Mouse (Mus musculus): Measurements from ENCODE around the gene Sfxn5.

DNA sequence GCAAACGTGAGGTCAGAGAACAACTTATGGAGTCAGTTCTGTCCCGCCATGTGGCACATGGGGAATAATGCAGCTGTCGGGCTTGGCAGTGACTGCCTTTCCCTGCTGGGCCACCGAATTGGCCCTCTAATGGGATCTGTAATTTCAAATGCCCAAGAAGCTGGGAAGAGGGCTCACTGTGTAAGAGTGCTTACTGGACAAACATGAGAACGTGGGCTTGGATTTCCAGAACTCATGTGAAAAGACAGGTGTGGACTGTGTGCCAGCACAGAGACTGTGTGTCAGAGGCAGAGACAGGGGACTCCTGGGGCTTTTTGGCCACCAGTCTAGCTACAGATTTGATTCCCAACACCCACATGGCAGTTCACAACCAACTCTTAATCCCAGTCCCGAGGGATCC is 21.5 kb upstream of the Sfxn5 start:
- TF ChIP-seq CTCF (IDR thresholded peaks at IDR 0.05; ENCODE audit: extremely low read depth, insufficient read length, insufficient replicate concordance, low read depth, low read length) (no peak), POLR2A (IDR thresholded peaks at IDR 0.05; ENCODE audit: low read depth, low read length) (no peak)

Data from small intestine, adult 2 months (tissue).